Mouse (Mus musculus) E14TG2a.4 (cell line): ENCODE measurements around the gene Kbtbd13.

ENCODE experiments used
- CTCF ChIP-seq: conservative IDR thresholded peaks from 2 replicates; pipeline ENCODE4 v1.5.1; 2014; ENCODE audit warnings: low read length
- NANOG ChIP-seq: IDR thresholded peaks from 2 replicates; pipeline ENCODE4 v1.6.1; 2014; ENCODE audit warnings: borderline replicate concordance, low read length, mixed read lengths
- POU5F1 ChIP-seq: IDR thresholded peaks from 2 replicates; pipeline ENCODE4 v1.6.1; 2014; ENCODE audit warnings: low read length, borderline replicate concordance

- TF ChIP-seq CTCF (no peak), POU5F1 (no peak), NANOG (no peak)
These were observed at the start of gene Kbtbd13 for GRCm38 (mm10) chr9:65391613-65391964.
